Mouse (Mus musculus) liver (tissue): ENCODE results near the gene Hook1.
"Not testable (repeated sequence)": the region's sequence is repeated elsewhere in the genome, so short reads cannot be mapped to it uniquely, and the experiment has no call there.

Source experiments
- DNase-seq: peaks from one replicate; pipeline ENCODE4 v3.0.0-alpha.2; 2020; ENCODE audit warnings: mixed read lengths

Hook1 gene

GRCm38 (mm10) chr4:95966928-95967724, at the start of gene Hook1:
Gene Hook1 (plus strand): TSS chr4:95967240.
- DNase-seq: peak; percentile 89

GRCm38 (mm10) chr4:95917703-95918102, 49.3 kb upstream of the Hook1 start:
- DNase-seq: no peak

- no peak for DNase-seq
Observed at GRCm38 (mm10) chr4:95920448-95920847, 46.6 kb upstream of the Hook1 start.

GRCm38 (mm10) chr4:95924210-95925184, 42.5 kb upstream of the Hook1 start:
- peak; percentile 58 for DNase-seq

GRCm38 (mm10) chr4:95928846-95929245, 38.2 kb upstream of the Hook1 start:
- DNase-seq: no peak

GRCm38 (mm10) chr4:95929936-95930335, 37.1 kb upstream of the Hook1 start:
- DNase-seq: no peak

- DNase-seq: no peak
Observed at GRCm38 (mm10) chr4:95931331-95931730, 35.7 kb upstream of the Hook1 start.

GRCm38 (mm10) chr4:95933801-95934356, 33.2 kb upstream of the Hook1 start:
- DNase-seq: no peak

- DNase-seq: no peak
Observed at GRCm38 (mm10) chr4:95934384-95935035, 32.5 kb upstream of the Hook1 start.

GRCm38 (mm10) chr4:95938701-95939100, 28.3 kb upstream of the Hook1 start:
- DNase-seq: no peak

GRCm38 (mm10) chr4:95947896-95948295, 19.1 kb upstream of the Hook1 start:
- no peak for DNase-seq

GRCm38 (mm10) chr4:95953328-95953727, 13.7 kb upstream of the Hook1 start:
- DNase-seq: no peak

GRCm38 (mm10) chr4:95982221-95982620, 15.2 kb downstream of the Hook1 start:
- not testable (repeated sequence) for DNase-seq

- DNase-seq: no peak
Observed at GRCm38 (mm10) chr4:96016875-96017274, 49.8 kb downstream of the Hook1 start.

GRCm38 (mm10) chr4:96022803-96023202, 55.8 kb downstream of the Hook1 start:
- no peak for DNase-seq

GRCm38 (mm10) chr4:96028412-96028811, 61.4 kb downstream of the Hook1 start:
- DNase-seq: no peak

- no peak for DNase-seq
Observed at GRCm38 (mm10) chr4:96060106-96060505, 93.1 kb downstream of the Hook1 start.

GRCm38 (mm10) chr4:96062045-96062444, 95.0 kb downstream of the Hook1 start:
- no peak for DNase-seq
